Mouse (Mus musculus) liver, postnatal 0 days (tissue): ENCODE results near the gene Gpr157. TPM values are rescaled to one million over a fixed set of nuclear protein-coding genes. Genes with fewer than 3 reads are reported as not detected.
A peak's percentile ranks its signal among the peaks of the same experiment; 100 is the strongest.

Experiments used
- ATAC-seq: fragments of 200-750 bp; cut with Nextera tagmentation; 2 replicates; pipeline ENCODE4 v1.8.0; 2017; ENCODE audit warnings: mild to moderate bottlenecking, moderate library complexity
- DNase-seq: peaks from one replicate; pipeline ENCODE4 v3.0.0-alpha.2; 2016
- H3K27ac ChIP-seq: fragments of 300-500 bp; sonication (generic); 2 replicates; pipeline ENCODE4 v1.5.1; 2014; ENCODE audit warnings: antibody characterized with exemption, moderate library complexity, mild to moderate bottlenecking, low read depth
- H3K27me3 ChIP-seq: fragments of 300-500 bp; sonication (generic); 2 replicates; pipeline ENCODE4 v1.6.1; 2014; ENCODE audit warnings: low read length, control low read depth, mixed read lengths; ENCODE audit not compliant: insufficient read depth
- H3K36me3 ChIP-seq: fragments of 300-500 bp; sonication (generic); replicated peaks from 2 replicates; pipeline ENCODE4 v1.6.1; 2014; ENCODE audit warnings: mild to moderate bottlenecking, control low read depth, low read length, moderate library complexity, mixed read lengths; ENCODE audit not compliant: insufficient read depth
- H3K4me1 ChIP-seq: fragments of 300-500 bp; sonication (generic); 2 replicates; pipeline ENCODE4 v1.6.1; 2014; ENCODE audit warnings: antibody characterized with exemption, mild to moderate bottlenecking, control low read depth; ENCODE audit not compliant: insufficient read depth
- H3K4me2 ChIP-seq: fragments of 300-500 bp; sonication (generic); 2 replicates; pipeline ENCODE4 v1.6.1; 2014; ENCODE audit warnings: low read depth, mild to moderate bottlenecking, low read length, moderate library complexity, mixed read lengths
- H3K4me3 ChIP-seq: fragments of 300-500 bp; sonication (generic); 2 replicates; pipeline ENCODE4 v1.5.1; 2014; ENCODE audit warnings: low read depth, low read length
- H3K9ac ChIP-seq: fragments of 300-500 bp; sonication (generic); replicated peaks from 2 replicates; pipeline ENCODE4 v1.6.1; 2014; ENCODE audit warnings: mild to moderate bottlenecking, moderate library complexity
- H3K9me3 ChIP-seq: fragments of 300-500 bp; sonication (generic); 2 replicates; pipeline ENCODE4 v1.6.1; 2016; ENCODE audit warnings: mild to moderate bottlenecking, control low read depth, low read length, mixed read lengths
- CTCF ChIP-seq: sonication (generic); IDR thresholded peaks from 2 replicates; pipeline ENCODE4 v1.5.1; 2016; ENCODE audit warnings: antibody characterized with exemption, low read depth
- EP300 ChIP-seq: IDR thresholded peaks from 2 replicates; pipeline ENCODE4 v1.6.1; 2016; ENCODE audit warnings: antibody characterized with exemption, low read depth, mild to moderate bottlenecking
- WGBS: fragments of 180-500 bp; shearing (Covaris S2); extraction: QIAGEN DNeasy Blood & Tissue Kit; methylation state at CpG from one replicate; pipeline ENCODE4 v1.1.7; 2014; ENCODE audit not compliant: insufficient replicate concordance; 5-methylcytosine and 5-hydroxymethylcytosine counted together
- polyA plus RNA-seq: library from polyadenylated mRNA; unstranded; fragments of >200 nt; fragmentation: Nextera tagmentation; extraction: Ambion mirVana; gene quantifications from 2 replicates; pipeline ENCODE4 v1.2.1, GENCODE M21; 2015

The Gpr157 gene
- polyA plus RNA-seq, 1 experiment from 2014 or later: 0.33 TPM

- WGBS: 24% methylated on average over 13 of the region's 15 CpGs
- Histone ChIP-seq H3K9me3 (no peaks in the 10 kb centered on the region), H3K4me3 (no peak overlapping the region), H3K9ac (no peak overlapping the region), H3K36me3 (no peaks in the 10 kb centered on the region), H3K4me2 (0 out of 2 replicates have a peak overlapping the region, but pooled peaks have one; percentile 2), H3K27ac (no peak overlapping the region), H3K4me1 (0 out of 2 replicates have a peak, but pooled peaks cover 5% of the 10 kb centered on the region), H3K27me3 (no peaks in the 10 kb centered on the region)
- DNase-seq (peak; percentile 28), ATAC-seq (no peak)
- no peak for TF ChIP-seq CTCF
- no peak for TF ChIP-seq EP300
Measured at GRCm38 (mm10) chr4:150120173-150120833, 33.1 kb downstream of the Gpr157 start.

GRCm38 (mm10) chr4:150121430-150121829 lies 34.3 kb downstream of the Gpr157 start:
- ATAC-seq (no peak), DNase-seq (no peak)
- H3K4me2 ChIP-seq: no peak overlapping the region
- no peak for TF ChIP-seq EP300
- TF ChIP-seq CTCF: no peak
- H3K27ac ChIP-seq: no peak overlapping the region
- no peaks in the 10 kb centered on the region for H3K9me3 ChIP-seq
- 0 out of 2 replicates have a peak, but pooled peaks cover 5% of the 10 kb centered on the region for H3K4me1 ChIP-seq
- H3K4me3 ChIP-seq: no peak overlapping the region
- no peaks in the 10 kb centered on the region for H3K36me3 ChIP-seq
- H3K27me3 ChIP-seq: no peaks in the 10 kb centered on the region
- 69% methylated on average over 8 of the region's 8 CpGs for WGBS
- no peak overlapping the region for H3K9ac ChIP-seq

- 58% methylated on average over 3 of the region's 3 CpGs for WGBS
- Histone ChIP-seq H3K4me3 (no peak overlapping the region), H3K36me3 (no peaks in the 10 kb centered on the region), H3K4me1 (0 out of 2 replicates have a peak, but pooled peaks cover 5% of the 10 kb centered on the region), H3K9me3 (no peaks in the 10 kb centered on the region), H3K27ac (no peak overlapping the region), H3K9ac (no peak overlapping the region), H3K27me3 (no peaks in the 10 kb centered on the region), H3K4me2 (no peak overlapping the region)
- no peak for DNase-seq
- no peak for ATAC-seq
- no peak for TF ChIP-seq EP300
- no peak for TF ChIP-seq CTCF
Measured at GRCm38 (mm10) chr4:150122476-150122875, 35.3 kb downstream of the Gpr157 start.

GRCm38 (mm10) chr4:150126373-150126772 lies 39.2 kb downstream of the Gpr157 start:
- no peak for ATAC-seq
- Histone ChIP-seq H3K4me3 (no peak overlapping the region), H3K9me3 (no peaks in the 10 kb centered on the region), H3K4me2 (no peak overlapping the region), H3K27me3 (no peaks in the 10 kb centered on the region), H3K27ac (no peak overlapping the region), H3K9ac (no peak overlapping the region), H3K36me3 (no peaks in the 10 kb centered on the region), H3K4me1 (no peaks in the 10 kb centered on the region)
- WGBS: 83% methylated on average over 5 of the region's 5 CpGs
- DNase-seq: no peak
- TF ChIP-seq CTCF: no peak
- no peak for TF ChIP-seq EP300

GRCm38 (mm10) chr4:150127894-150128293 lies 40.7 kb downstream of the Gpr157 start:
- Histone ChIP-seq H3K4me2 (no peak overlapping the region), H3K4me1 (peaks cover 1% of the 10 kb centered on the region; the same call in 1 of the 2 replicates), H3K27me3 (no peaks in the 10 kb centered on the region), H3K36me3 (no peaks in the 10 kb centered on the region), H3K4me3 (no peak overlapping the region), H3K9me3 (no peaks in the 10 kb centered on the region), H3K9ac (no peak overlapping the region), H3K27ac (no peak overlapping the region)
- ATAC-seq (no peak), DNase-seq (no peak)
- TF ChIP-seq EP300 (no peak), CTCF (no peak)
- WGBS: 73% methylated on average over 7 of the region's 7 CpGs

GRCm38 (mm10) chr4:150128571-150128970 lies 41.4 kb downstream of the Gpr157 start:
- Histone ChIP-seq H3K27me3 (no peaks in the 10 kb centered on the region), H3K9ac (no peak overlapping the region), H3K4me1 (peaks cover 5% of the 10 kb centered on the region; the same call in 1 of the 2 replicates), H3K9me3 (no peaks in the 10 kb centered on the region), H3K36me3 (no peaks in the 10 kb centered on the region), H3K4me3 (no peak overlapping the region), H3K27ac (0 out of 2 replicates have a peak overlapping the region, but pooled peaks have one; percentile 16), H3K4me2 (no peak overlapping the region)
- ATAC-seq (no peak), DNase-seq (no peak)
- 76% methylated on average over 8 of the region's 8 CpGs for WGBS
- TF ChIP-seq EP300: no peak
- TF ChIP-seq CTCF: no peak
